Mouse (Mus musculus): ENCODE measurements around the gene Washc3.

DNA sequence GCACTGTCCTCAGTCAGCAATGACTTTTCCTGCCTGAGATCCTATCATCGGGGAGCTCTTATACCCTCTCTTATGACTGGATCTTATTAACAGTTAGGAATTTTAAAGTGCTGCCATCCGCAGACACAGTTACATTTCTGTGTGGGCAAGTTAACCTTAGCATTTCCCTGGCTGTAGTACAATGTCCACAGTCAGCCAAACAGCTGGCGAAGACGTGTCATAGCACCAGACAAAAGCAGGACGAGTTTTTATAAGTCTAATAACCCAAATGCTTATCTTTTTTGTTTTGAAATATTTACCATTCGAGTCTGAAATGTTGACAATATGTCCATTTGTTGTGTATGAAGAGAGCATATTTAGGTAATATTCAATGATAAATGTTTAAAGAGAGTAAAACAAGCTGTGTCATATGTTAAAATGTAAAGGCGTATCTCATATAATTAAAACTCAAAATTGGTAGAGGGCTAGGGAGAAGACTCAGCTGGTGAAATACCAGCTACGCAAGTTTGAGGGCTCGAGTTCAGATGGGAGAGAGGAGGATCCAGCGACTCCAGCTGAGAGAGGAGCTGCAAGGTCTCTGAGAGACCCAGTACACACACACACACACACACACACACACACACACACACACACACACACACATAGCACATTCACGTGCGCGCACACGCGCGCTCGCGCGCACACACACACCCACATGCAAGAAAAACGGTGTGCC lies 14.1 kb downstream of the Washc3 start:
- no peak for TF ChIP-seq CTCF (IDR thresholded peaks at IDR 0.05; ENCODE audit: extremely low read depth, insufficient read depth, insufficient read length, insufficient replicate concordance)
- no peak for TF ChIP-seq POLR2A (IDR thresholded peaks at IDR 0.05; ENCODE audit: low read depth, low read length)

All from spleen, adult 2 months (tissue).